Mouse (Mus musculus): ENCODE results near the gene Wdcp. TPM values are rescaled to one million over a fixed set of nuclear protein-coding genes. Genes with fewer than 3 reads are reported as not detected.

Gene Wdcp
- polyA plus RNA-seq, 1 experiment from 2014 or later: 15.0 TPM

GRCm38 (mm10) chr12:4840741-4841140, 2.4 kb upstream of the Wdcp start:
- H3K9ac ChIP-seq: peak overlapping the region; percentile 78
- peak overlapping the region; percentile 99 for H3K4me2 ChIP-seq
- H3K36me3 ChIP-seq: no peaks in the 10 kb centered on the region
- H3K27me3 ChIP-seq: no peaks in the 10 kb centered on the region
- no peak overlapping the region for H3K27ac ChIP-seq
- peaks cover 19% of the 10 kb centered on the region for H3K4me1 ChIP-seq (replicated peaks)
- H3K4me3 ChIP-seq: peak overlapping the region; percentile 94
- WGBS: 1% methylated on average over 11 of the region's 11 CpGs
- H3K9me3 ChIP-seq (replicated peaks): no peaks in the 10 kb centered on the region
- ATAC-seq (replicated peaks; ENCODE audit: insufficient number of reproducible peaks, insufficient read depth, low FRiP score, low read depth): no peak

- 1% methylated on average over 36 of the region's 37 CpGs for WGBS
- no peaks in the 10 kb centered on the region for H3K36me3 ChIP-seq
- H3K9me3 ChIP-seq (replicated peaks): no peaks in the 10 kb centered on the region
- ATAC-seq (replicated peaks; ENCODE audit: insufficient number of reproducible peaks, insufficient read depth, low FRiP score, low read depth): peak; percentile 65
- no peaks in the 10 kb centered on the region for H3K27me3 ChIP-seq
- H3K9ac ChIP-seq: peak within 1 kb of the TSS; percentile 78
- no peak within 1 kb of the TSS for H3K27ac ChIP-seq
- H3K4me1 ChIP-seq (replicated peaks): peaks cover 19% of the 10 kb centered on the region
- H3K4me3 ChIP-seq: peak within 1 kb of the TSS; percentile 94
- H3K4me2 ChIP-seq: peak within 1 kb of the TSS; percentile 99
Measured at GRCm38 (mm10) chr12:4841392-4841887, 1.7 kb upstream of the Wdcp start, which contains the start of gene Fkbp1b. TSS of gene Fkbp1b (minus strand) at chr12:4841591.

GRCm38 (mm10) chr12:4842456-4842855, 647 bp upstream of the Wdcp start:
- WGBS: 89% methylated on average over 8 of the region's 8 CpGs
- Histone ChIP-seq H3K36me3 (no peaks in the 10 kb centered on the region), H3K27ac (no peak overlapping the region), H3K4me3 (no peak overlapping the region), H3K4me2 (no peak overlapping the region; the same call in 1 of the 2 replicates), H3K9ac (no peak overlapping the region), H3K9me3 (replicated peaks) (no peaks in the 10 kb centered on the region), H3K27me3 (no peaks in the 10 kb centered on the region), H3K4me1 (replicated peaks) (peaks cover 19% of the 10 kb centered on the region)
- ATAC-seq (replicated peaks; ENCODE audit: insufficient number of reproducible peaks, insufficient read depth, low FRiP score, low read depth): no peak

- Histone ChIP-seq H3K4me2 (peak overlapping the region; percentile 67), H3K4me1 (replicated peaks) (peaks cover 19% of the 10 kb centered on the region), H3K27ac (peak overlapping the region; percentile 77), H3K4me3 (peak overlapping the region; percentile 68), H3K36me3 (peaks cover under 1% of the 10 kb centered on the region; the same call in 1 of the 2 replicates), H3K9ac (peak overlapping the region; percentile 62), H3K27me3 (no peaks in the 10 kb centered on the region), H3K9me3 (replicated peaks) (no peaks in the 10 kb centered on the region)
- peak; percentile 40; the same call in 1 of the 2 replicates for ATAC-seq (replicated peaks; ENCODE audit: insufficient number of reproducible peaks, insufficient read depth, low FRiP score, low read depth)
- 0% methylated on average over 12 of the region's 12 CpGs for WGBS
Measured at GRCm38 (mm10) chr12:4843741-4844140, 638 bp downstream of the Wdcp start.

GRCm38 (mm10) chr12:4856160-4856559, 13.1 kb downstream of the Wdcp start:
- Histone ChIP-seq H3K4me2 (no peak overlapping the region), H3K9me3 (replicated peaks) (no peaks in the 10 kb centered on the region), H3K4me3 (no peak overlapping the region), H3K27me3 (no peaks in the 10 kb centered on the region), H3K36me3 (peaks cover 13% of the 10 kb centered on the region), H3K4me1 (replicated peaks) (peaks cover 9% of the 10 kb centered on the region), H3K9ac (no peak overlapping the region), H3K27ac (no peak overlapping the region)
- ATAC-seq (replicated peaks; ENCODE audit: insufficient number of reproducible peaks, insufficient read depth, low FRiP score, low read depth): no peak
- 94% methylated on average over 5 of the region's 5 CpGs for WGBS

GRCm38 (mm10) chr12:4856834-4857233, 13.7 kb downstream of the Wdcp start:
- H3K4me3 ChIP-seq: no peak overlapping the region
- no peak overlapping the region for H3K9ac ChIP-seq
- no peak for ATAC-seq (replicated peaks; ENCODE audit: insufficient number of reproducible peaks, insufficient read depth, low FRiP score, low read depth)
- H3K27me3 ChIP-seq: no peaks in the 10 kb centered on the region
- 93% methylated on average over 2 of the region's 2 CpGs for WGBS
- H3K27ac ChIP-seq: no peak overlapping the region
- H3K36me3 ChIP-seq: peaks cover 13% of the 10 kb centered on the region
- H3K4me2 ChIP-seq: no peak overlapping the region
- H3K4me1 ChIP-seq (replicated peaks): peaks cover 9% of the 10 kb centered on the region
- no peaks in the 10 kb centered on the region for H3K9me3 ChIP-seq (replicated peaks)

- ATAC-seq (replicated peaks; ENCODE audit: insufficient number of reproducible peaks, insufficient read depth, low FRiP score, low read depth): peak; percentile 40; the same call in 1 of the 2 replicates
- no peaks in the 10 kb centered on the region for H3K9me3 ChIP-seq (replicated peaks)
- H3K4me3 ChIP-seq: no peak overlapping the region
- 0 out of 2 replicates have a peak overlapping the region, but pooled peaks have one; percentile 7 for H3K27ac ChIP-seq
- 33% methylated on average over 11 of the region's 11 CpGs for WGBS
- no peak overlapping the region for H3K9ac ChIP-seq
- peaks cover 13% of the 10 kb centered on the region for H3K36me3 ChIP-seq
- peaks cover 23% of the 10 kb centered on the region for H3K4me1 ChIP-seq (replicated peaks)
- no peaks in the 10 kb centered on the region for H3K27me3 ChIP-seq
- no peak overlapping the region for H3K4me2 ChIP-seq
Measured at GRCm38 (mm10) chr12:4859241-4859914, 16.3 kb downstream of the Wdcp start.

GRCm38 (mm10) chr12:4862672-4863071, 19.6 kb downstream of the Wdcp start:
- H3K27ac ChIP-seq: no peak overlapping the region
- peaks cover 27% of the 10 kb centered on the region for H3K4me1 ChIP-seq (replicated peaks)
- no peak overlapping the region for H3K9ac ChIP-seq
- H3K36me3 ChIP-seq: no peaks in the 10 kb centered on the region
- H3K4me2 ChIP-seq: no peak overlapping the region
- no peak overlapping the region for H3K4me3 ChIP-seq
- no peaks in the 10 kb centered on the region for H3K27me3 ChIP-seq
- no peak for ATAC-seq (replicated peaks; ENCODE audit: insufficient number of reproducible peaks, insufficient read depth, low FRiP score, low read depth)
- 92% methylated on average over 4 of the region's 4 CpGs for WGBS
- H3K9me3 ChIP-seq (replicated peaks): no peaks in the 10 kb centered on the region

- Histone ChIP-seq H3K4me3 (peak overlapping the region; percentile 1; the same call in 1 of the 2 replicates), H3K9me3 (replicated peaks) (no peaks in the 10 kb centered on the region), H3K9ac (no peak overlapping the region), H3K4me2 (peak overlapping the region; percentile 43), H3K4me1 (replicated peaks) (peaks cover 27% of the 10 kb centered on the region), H3K27ac (peak overlapping the region; percentile 80), H3K36me3 (no peaks in the 10 kb centered on the region), H3K27me3 (no peaks in the 10 kb centered on the region)
- ATAC-seq (replicated peaks; ENCODE audit: insufficient number of reproducible peaks, insufficient read depth, low FRiP score, low read depth): peak; percentile 74
- WGBS: 22% methylated on average over 4 of the region's 4 CpGs
Measured at GRCm38 (mm10) chr12:4863654-4864337, 20.7 kb downstream of the Wdcp start.

- H3K9me3 ChIP-seq (replicated peaks): no peaks in the 10 kb centered on the region
Measured at GRCm38 (mm10) chr12:4864338-4864690, 21.2 kb downstream of the Wdcp start.

GRCm38 (mm10) chr12:4868924-4869323, 25.8 kb downstream of the Wdcp start:
- Histone ChIP-seq H3K9me3 (replicated peaks) (no peaks in the 10 kb centered on the region), H3K4me2 (no peak overlapping the region), H3K36me3 (no peaks in the 10 kb centered on the region), H3K9ac (no peak overlapping the region), H3K27me3 (no peaks in the 10 kb centered on the region), H3K4me1 (replicated peaks) (peaks cover 24% of the 10 kb centered on the region), H3K4me3 (no peak overlapping the region), H3K27ac (no peak overlapping the region)
- ATAC-seq (replicated peaks; ENCODE audit: insufficient number of reproducible peaks, insufficient read depth, low FRiP score, low read depth): no peak
- WGBS: 76% methylated on average over 8 of the region's 8 CpGs

More at GRCm38 (mm10) chr12:4864338-4864690, 21.2 kb downstream of the Wdcp start:
- H3K9ac ChIP-seq: no peak overlapping the region
- H3K4me3 ChIP-seq: peak overlapping the region; percentile 1; the same call in 1 of the 2 replicates
- peak; percentile 14; the same call in 1 of the 2 replicates for ATAC-seq (replicated peaks; ENCODE audit: insufficient number of reproducible peaks, insufficient read depth, low FRiP score, low read depth)
- H3K36me3 ChIP-seq: no peaks in the 10 kb centered on the region
- no peaks in the 10 kb centered on the region for H3K27me3 ChIP-seq
- peak overlapping the region; percentile 80 for H3K27ac ChIP-seq
- H3K4me2 ChIP-seq: peak overlapping the region; percentile 43; the same call in 1 of the 2 replicates
- peaks cover 28% of the 10 kb centered on the region for H3K4me1 ChIP-seq (replicated peaks)
- 37% methylated on average over 4 of the region's 4 CpGs for WGBS
